Mouse (Mus musculus): ENCODE measurements around the gene Fryl. TPM values are rescaled to one million over a fixed set of nuclear protein-coding genes. Genes with fewer than 3 reads are reported as not detected.

The Fryl gene
- polyA plus RNA-seq, 1 experiment from 2014 or later: 20.3 TPM

- ATAC-seq (ENCODE audit: low read depth): no peak
- Histone ChIP-seq H3K4me3 (ENCODE audit: low read length) (no peak overlapping the region), H3K27ac (ENCODE audit: low read length) (peak overlapping the region; percentile 17; the same call in 1 of the 2 replicates), H3K36me3 (ENCODE audit: control insufficient read depth, insufficient read depth, low read length) (no peaks in the 10 kb centered on the region), H3K9me3 (ENCODE audit: control insufficient read depth, low read length) (no peaks in the 10 kb centered on the region), H3K4me1 (replicated peaks; ENCODE audit: control insufficient read depth, insufficient read depth, low read length) (peaks cover 10% of the 10 kb centered on the region; the same call in 1 of the 2 replicates), H3K27me3 (ENCODE audit: control insufficient read depth, insufficient read depth, low read depth, low read length) (no peaks in the 10 kb centered on the region), H3K9ac (ENCODE audit: low read length) (no peak overlapping the region), H3K4me2 (ENCODE audit: low read depth, low read length) (no peak overlapping the region)
- 66% methylated on average over 7 of the region's 7 CpGs for WGBS
Observed at GRCm38 (mm10) chr5:73188576-73188975, 67.8 kb downstream of the Fryl start.

- WGBS: 42% methylated on average over 5 of the region's 5 CpGs
- Histone ChIP-seq H3K27ac (ENCODE audit: low read length) (no peak overlapping the region), H3K9me3 (ENCODE audit: control insufficient read depth, low read length) (no peaks in the 10 kb centered on the region), H3K9ac (ENCODE audit: low read length) (no peak overlapping the region), H3K4me2 (ENCODE audit: low read depth, low read length) (no peak overlapping the region), H3K36me3 (ENCODE audit: control insufficient read depth, insufficient read depth, low read length) (no peaks in the 10 kb centered on the region), H3K4me3 (ENCODE audit: low read length) (no peak overlapping the region), H3K27me3 (ENCODE audit: control insufficient read depth, insufficient read depth, low read depth, low read length) (no peaks in the 10 kb centered on the region), H3K4me1 (replicated peaks; ENCODE audit: control insufficient read depth, insufficient read depth, low read length) (peaks cover 10% of the 10 kb centered on the region; the same call in 1 of the 2 replicates)
- ATAC-seq (ENCODE audit: low read depth): no peak
Observed at GRCm38 (mm10) chr5:73188164-73188563, 68.3 kb downstream of the Fryl start.

GRCm38 (mm10) chr5:73186912-73187311 lies 69.5 kb downstream of the Fryl start:
- no peak for ATAC-seq (ENCODE audit: low read depth)
- 60% methylated on average over 5 of the region's 5 CpGs for WGBS
- Histone ChIP-seq H3K27me3 (ENCODE audit: control insufficient read depth, insufficient read depth, low read depth, low read length) (no peaks in the 10 kb centered on the region), H3K9ac (ENCODE audit: low read length) (no peak overlapping the region), H3K4me1 (replicated peaks; ENCODE audit: control insufficient read depth, insufficient read depth, low read length) (peaks cover 10% of the 10 kb centered on the region; the same call in 1 of the 2 replicates), H3K4me3 (ENCODE audit: low read length) (no peak overlapping the region), H3K9me3 (ENCODE audit: control insufficient read depth, low read length) (no peaks in the 10 kb centered on the region), H3K27ac (ENCODE audit: low read length) (no peak overlapping the region), H3K4me2 (ENCODE audit: low read depth, low read length) (no peak overlapping the region), H3K36me3 (ENCODE audit: control insufficient read depth, insufficient read depth, low read length) (no peaks in the 10 kb centered on the region)

GRCm38 (mm10) chr5:73185424-73185823 lies 71.0 kb downstream of the Fryl start:
- Histone ChIP-seq H3K27ac (ENCODE audit: low read length) (no peak overlapping the region), H3K4me2 (ENCODE audit: low read depth, low read length) (no peak overlapping the region)
- ATAC-seq (ENCODE audit: low read depth): no peak

GRCm38 (mm10) chr5:73182701-73183447 lies 73.5 kb downstream of the Fryl start:
- WGBS: 86% methylated on average over 12 of the region's 12 CpGs
- ATAC-seq (ENCODE audit: low read depth): no peak
- no peaks in the 10 kb centered on the region for H3K9me3 ChIP-seq (ENCODE audit: control insufficient read depth, low read length)
- H3K9ac ChIP-seq (ENCODE audit: low read length): no peak overlapping the region
- H3K4me2 ChIP-seq (ENCODE audit: low read depth, low read length): no peak overlapping the region
- H3K4me1 ChIP-seq (replicated peaks; ENCODE audit: control insufficient read depth, insufficient read depth, low read length): 0 out of 2 replicates have a peak, but pooled peaks cover 2% of the 10 kb centered on the region
- no peaks in the 10 kb centered on the region for H3K27me3 ChIP-seq (ENCODE audit: control insufficient read depth, insufficient read depth, low read depth, low read length)
- H3K27ac ChIP-seq (ENCODE audit: low read length): no peak overlapping the region
- H3K4me3 ChIP-seq (ENCODE audit: low read length): no peak overlapping the region
- no peaks in the 10 kb centered on the region for H3K36me3 ChIP-seq (ENCODE audit: control insufficient read depth, insufficient read depth, low read length)

More at GRCm38 (mm10) chr5:73185424-73185823, 71.0 kb downstream of the Fryl start:
- H3K27me3 ChIP-seq (ENCODE audit: control insufficient read depth, insufficient read depth, low read depth, low read length): no peaks in the 10 kb centered on the region
- 39% methylated on average over 4 of the region's 4 CpGs for WGBS
- no peak overlapping the region for H3K4me3 ChIP-seq (ENCODE audit: low read length)
- H3K9me3 ChIP-seq (ENCODE audit: control insufficient read depth, low read length): no peaks in the 10 kb centered on the region
- H3K36me3 ChIP-seq (ENCODE audit: control insufficient read depth, insufficient read depth, low read length): no peaks in the 10 kb centered on the region
- H3K4me1 ChIP-seq (replicated peaks; ENCODE audit: control insufficient read depth, insufficient read depth, low read length): peaks cover 10% of the 10 kb centered on the region; the same call in 1 of the 2 replicates
- no peak overlapping the region for H3K9ac ChIP-seq (ENCODE audit: low read length)

- no peak overlapping the region for H3K4me3 ChIP-seq (ENCODE audit: low read length)
- 65% methylated on average over 9 of the region's 9 CpGs for WGBS
- no peaks in the 10 kb centered on the region for H3K27me3 ChIP-seq (ENCODE audit: control insufficient read depth, insufficient read depth, low read depth, low read length)
- no peak for ATAC-seq (ENCODE audit: low read depth)
- no peak overlapping the region for H3K4me2 ChIP-seq (ENCODE audit: low read depth, low read length)
- no peaks in the 10 kb centered on the region for H3K9me3 ChIP-seq (ENCODE audit: control insufficient read depth, low read length)
- H3K4me1 ChIP-seq (replicated peaks; ENCODE audit: control insufficient read depth, insufficient read depth, low read length): no peaks in the 10 kb centered on the region
- H3K36me3 ChIP-seq (ENCODE audit: control insufficient read depth, insufficient read depth, low read length): no peaks in the 10 kb centered on the region
- H3K27ac ChIP-seq (ENCODE audit: low read length): no peak overlapping the region
- no peak overlapping the region for H3K9ac ChIP-seq (ENCODE audit: low read length)
Observed at GRCm38 (mm10) chr5:73182191-73182590, 74.2 kb downstream of the Fryl start.

- 81% methylated on average over 4 of the region's 4 CpGs for WGBS
- Histone ChIP-seq H3K9me3 (ENCODE audit: control insufficient read depth, low read length) (no peaks in the 10 kb centered on the region), H3K27me3 (ENCODE audit: control insufficient read depth, insufficient read depth, low read depth, low read length) (no peaks in the 10 kb centered on the region)
Observed at GRCm38 (mm10) chr5:73176294-73176693, 80.1 kb downstream of the Fryl start.

GRCm38 (mm10) chr5:73175377-73176147 lies 80.9 kb downstream of the Fryl start:
- Histone ChIP-seq H3K9me3 (ENCODE audit: control insufficient read depth, low read length) (no peaks in the 10 kb centered on the region), H3K4me2 (ENCODE audit: low read depth, low read length) (no peak overlapping the region), H3K36me3 (ENCODE audit: control insufficient read depth, insufficient read depth, low read length) (no peaks in the 10 kb centered on the region), H3K4me1 (replicated peaks; ENCODE audit: control insufficient read depth, insufficient read depth, low read length) (peaks cover 6% of the 10 kb centered on the region; the same call in 1 of the 2 replicates), H3K9ac (ENCODE audit: low read length) (no peak overlapping the region), H3K4me3 (ENCODE audit: low read length) (no peak overlapping the region), H3K27me3 (ENCODE audit: control insufficient read depth, insufficient read depth, low read depth, low read length) (no peaks in the 10 kb centered on the region), H3K27ac (ENCODE audit: low read length) (no peak overlapping the region)
- WGBS: 74% methylated on average over 12 of the region's 12 CpGs
- no peak for ATAC-seq (ENCODE audit: low read depth)

More at GRCm38 (mm10) chr5:73176294-73176693, 80.1 kb downstream of the Fryl start:
- Histone ChIP-seq H3K4me1 (replicated peaks; ENCODE audit: control insufficient read depth, insufficient read depth, low read length) (peaks cover 3% of the 10 kb centered on the region; the same call in 1 of the 2 replicates), H3K9ac (ENCODE audit: low read length) (no peak overlapping the region), H3K36me3 (ENCODE audit: control insufficient read depth, insufficient read depth, low read length) (no peaks in the 10 kb centered on the region), H3K4me2 (ENCODE audit: low read depth, low read length) (no peak overlapping the region), H3K27ac (ENCODE audit: low read length) (no peak overlapping the region), H3K4me3 (ENCODE audit: low read length) (no peak overlapping the region)
- no peak for ATAC-seq (ENCODE audit: low read depth)

- WGBS: 74% methylated on average over 12 of the region's 12 CpGs
Observed at GRCm38 (mm10) chr5:73171876-73172480, 84.4 kb downstream of the Fryl start.

More at GRCm38 (mm10) chr5:73171876-73172480, 84.4 kb downstream of the Fryl start:
- Histone ChIP-seq H3K27me3 (ENCODE audit: control insufficient read depth, insufficient read depth, low read depth, low read length) (no peaks in the 10 kb centered on the region), H3K36me3 (ENCODE audit: control insufficient read depth, insufficient read depth, low read length) (no peaks in the 10 kb centered on the region), H3K27ac (ENCODE audit: low read length) (no peak overlapping the region), H3K9me3 (ENCODE audit: control insufficient read depth, low read length) (no peaks in the 10 kb centered on the region), H3K9ac (ENCODE audit: low read length) (no peak overlapping the region), H3K4me2 (ENCODE audit: low read depth, low read length) (no peak overlapping the region), H3K4me3 (ENCODE audit: low read length) (no peak overlapping the region), H3K4me1 (replicated peaks; ENCODE audit: control insufficient read depth, insufficient read depth, low read length) (peaks cover 6% of the 10 kb centered on the region; the same call in 1 of the 2 replicates)
- no peak for ATAC-seq (ENCODE audit: low read depth)
